Mouse (Mus musculus): ENCODE results near the gene Cd3e. TPM values are rescaled to one million over a fixed set of nuclear protein-coding genes. Genes with fewer than 3 reads are reported as not detected.

The Cd3e gene
- total RNA-seq, 1 experiment = 4.0 TPM

GRCm38 (mm10) chr9:45023638-45024037 is 14.2 kb upstream of the Cd3e start:
- H3K9ac ChIP-seq (ENCODE audit: insufficient read depth, low read depth, low read length, poor library complexity, severe bottlenecking) = no peak overlapping the region
- no peak overlapping the region for H3K4me3 ChIP-seq (ENCODE audit: insufficient read depth in 1 of 2, low read depth in 1 of 2, low read length in 2 of 2, poor library complexity in 1 of 2, severe bottlenecking in 1 of 2)
- TF ChIP-seq CHD2 (IDR thresholded peaks at IDR 0.05; ENCODE audit: low read depth, low read length) (no peak), HCFC1 (IDR thresholded peaks at IDR 0.05; ENCODE audit: borderline replicate concordance, insufficient read depth, low read length) (no peak), MAFK (IDR thresholded peaks at IDR 0.05; ENCODE audit: insufficient read depth, low read depth, low read length) (no peak), ZNF384 (IDR thresholded peaks at IDR 0.05; ENCODE audit: low read depth, low read length) (no peak), ZC3H11A (IDR thresholded peaks at IDR 0.05; ENCODE audit: borderline replicate concordance, low read depth, low read length) (no peak)
- in situ Hi-C loops (cut with MboI; ENCODE audit: low sequenced_read_pairs in 2 of 2, unreplicated experiment in 2 of 2) = loop anchor here (10.0 kb wide), 1 partner anchor 121 kb away; no protein-coding TSS in a partner anchor
- H3K36me3 ChIP-seq (ENCODE audit: control insufficient read depth, insufficient read depth, low read length, poor library complexity, severe bottlenecking) = no peaks in the 10 kb centered on the region
- DNase-seq (ENCODE audit: low read depth, low spot score) = no peak
- no peaks in the 10 kb centered on the region for H3K4me1 ChIP-seq (ENCODE audit: control insufficient read depth in 2 of 2, insufficient read depth in 2 of 2, low read length in 2 of 2, poor library complexity in 1 of 2)
- no peak overlapping the region for H3K27ac ChIP-seq (ENCODE audit: insufficient read depth, low read depth, low read length, poor library complexity, severe bottlenecking)
- no peaks in the 10 kb centered on the region for H3K9me3 ChIP-seq (ENCODE audit: control insufficient read depth, insufficient read depth, low read depth, low read length)

- no peak for TF ChIP-seq HCFC1 (IDR thresholded peaks at IDR 0.05; ENCODE audit: borderline replicate concordance, insufficient read depth, low read length)
- TF ChIP-seq CHD2 (IDR thresholded peaks at IDR 0.05; ENCODE audit: low read depth, low read length) = no peak
- no peak for TF ChIP-seq MAFK (IDR thresholded peaks at IDR 0.05; ENCODE audit: insufficient read depth, low read depth, low read length)
- TF ChIP-seq ZC3H11A (IDR thresholded peaks at IDR 0.05; ENCODE audit: borderline replicate concordance, low read depth, low read length) = peak; percentile 70; the same call in 1 of the 2 replicates
- Histone ChIP-seq H3K36me3 (ENCODE audit: control insufficient read depth, insufficient read depth, low read length, poor library complexity, severe bottlenecking) (no peaks in the 10 kb centered on the region), H3K9ac (ENCODE audit: insufficient read depth, low read depth, low read length, poor library complexity, severe bottlenecking) (no peak overlapping the region), H3K4me1 (ENCODE audit: control insufficient read depth in 2 of 2, insufficient read depth in 2 of 2, low read length in 2 of 2, poor library complexity in 1 of 2) (no peaks in the 10 kb centered on the region), H3K4me3 (ENCODE audit: insufficient read depth in 1 of 2, low read depth in 1 of 2, low read length in 2 of 2, poor library complexity in 1 of 2, severe bottlenecking in 1 of 2) (no peak overlapping the region), H3K9me3 (ENCODE audit: control insufficient read depth, insufficient read depth, low read depth, low read length) (no peaks in the 10 kb centered on the region), H3K27ac (ENCODE audit: insufficient read depth, low read depth, low read length, poor library complexity, severe bottlenecking) (no peak overlapping the region)
- peak; percentile 71 for DNase-seq (ENCODE audit: low read depth, low spot score)
- in situ Hi-C loops (cut with MboI; ENCODE audit: low sequenced_read_pairs in 2 of 2, unreplicated experiment in 2 of 2) = loop anchor here (10.0 kb wide), 1 partner anchor 122 kb away; no protein-coding TSS in a partner anchor
Measured at GRCm38 (mm10) chr9:45022800-45023199, 13.4 kb upstream of the Cd3e start.

GRCm38 (mm10) chr9:45018031-45018430 is 8.6 kb upstream of the Cd3e start:
- Histone ChIP-seq H3K9me3 (ENCODE audit: control insufficient read depth, insufficient read depth, low read depth, low read length) (no peaks in the 10 kb centered on the region), H3K4me1 (ENCODE audit: control insufficient read depth in 2 of 2, insufficient read depth in 2 of 2, low read length in 2 of 2, poor library complexity in 1 of 2) (no peaks in the 10 kb centered on the region), H3K4me3 (ENCODE audit: insufficient read depth in 1 of 2, low read depth in 1 of 2, low read length in 2 of 2, poor library complexity in 1 of 2, severe bottlenecking in 1 of 2) (no peak overlapping the region), H3K36me3 (ENCODE audit: control insufficient read depth, insufficient read depth, low read length, poor library complexity, severe bottlenecking) (no peaks in the 10 kb centered on the region), H3K9ac (ENCODE audit: insufficient read depth, low read depth, low read length, poor library complexity, severe bottlenecking) (no peak overlapping the region), H3K27ac (ENCODE audit: insufficient read depth, low read depth, low read length, poor library complexity, severe bottlenecking) (no peak overlapping the region)
- no peak for DNase-seq (ENCODE audit: low read depth, low spot score)
- in situ Hi-C loops (cut with MboI; ENCODE audit: low sequenced_read_pairs in 2 of 2, unreplicated experiment in 2 of 2) = no loop called here
- TF ChIP-seq ZC3H11A (IDR thresholded peaks at IDR 0.05; ENCODE audit: borderline replicate concordance, low read depth, low read length) = no peak
- TF ChIP-seq MAFK (IDR thresholded peaks at IDR 0.05; ENCODE audit: insufficient read depth, low read depth, low read length) = no peak
- no peak for TF ChIP-seq HCFC1 (IDR thresholded peaks at IDR 0.05; ENCODE audit: borderline replicate concordance, insufficient read depth, low read length)
- TF ChIP-seq ZNF384 (IDR thresholded peaks at IDR 0.05; ENCODE audit: low read depth, low read length) = no peak
- TF ChIP-seq CHD2 (IDR thresholded peaks at IDR 0.05; ENCODE audit: low read depth, low read length) = no peak

- Histone ChIP-seq H3K9ac (ENCODE audit: insufficient read depth, low read depth, low read length, poor library complexity, severe bottlenecking) (no peak overlapping the region), H3K4me3 (ENCODE audit: insufficient read depth in 1 of 2, low read depth in 1 of 2, low read length in 2 of 2, poor library complexity in 1 of 2, severe bottlenecking in 1 of 2) (no peak overlapping the region), H3K36me3 (ENCODE audit: control insufficient read depth, insufficient read depth, low read length, poor library complexity, severe bottlenecking) (no peaks in the 10 kb centered on the region), H3K4me1 (ENCODE audit: control insufficient read depth in 2 of 2, insufficient read depth in 2 of 2, low read length in 2 of 2, poor library complexity in 1 of 2) (no peaks in the 10 kb centered on the region), H3K27ac (ENCODE audit: insufficient read depth, low read depth, low read length, poor library complexity, severe bottlenecking) (no peak overlapping the region), H3K9me3 (ENCODE audit: control insufficient read depth, insufficient read depth, low read depth, low read length) (no peaks in the 10 kb centered on the region)
- no peak for TF ChIP-seq CHD2 (IDR thresholded peaks at IDR 0.05; ENCODE audit: low read depth, low read length)
- TF ChIP-seq ZC3H11A (IDR thresholded peaks at IDR 0.05; ENCODE audit: borderline replicate concordance, low read depth, low read length) = no peak
- no peak for TF ChIP-seq HCFC1 (IDR thresholded peaks at IDR 0.05; ENCODE audit: borderline replicate concordance, insufficient read depth, low read length)
- no peak for TF ChIP-seq MAFK (IDR thresholded peaks at IDR 0.05; ENCODE audit: insufficient read depth, low read depth, low read length)
- no peak for TF ChIP-seq ZNF384 (IDR thresholded peaks at IDR 0.05; ENCODE audit: low read depth, low read length)
- no peak for DNase-seq (ENCODE audit: low read depth, low spot score)
- in situ Hi-C loops (cut with MboI; ENCODE audit: low sequenced_read_pairs in 2 of 2, unreplicated experiment in 2 of 2) = no loop called here
Measured at GRCm38 (mm10) chr9:45015841-45016240, 6.4 kb upstream of the Cd3e start.

GRCm38 (mm10) chr9:45014879-45015278 is 5.5 kb upstream of the Cd3e start:
- Histone ChIP-seq H3K9ac (ENCODE audit: insufficient read depth, low read depth, low read length, poor library complexity, severe bottlenecking) (no peak overlapping the region), H3K4me1 (ENCODE audit: control insufficient read depth in 2 of 2, insufficient read depth in 2 of 2, low read length in 2 of 2, poor library complexity in 1 of 2) (no peaks in the 10 kb centered on the region), H3K27ac (ENCODE audit: insufficient read depth, low read depth, low read length, poor library complexity, severe bottlenecking) (no peak overlapping the region), H3K4me3 (ENCODE audit: insufficient read depth in 1 of 2, low read depth in 1 of 2, low read length in 2 of 2, poor library complexity in 1 of 2, severe bottlenecking in 1 of 2) (no peak overlapping the region), H3K36me3 (ENCODE audit: control insufficient read depth, insufficient read depth, low read length, poor library complexity, severe bottlenecking) (no peaks in the 10 kb centered on the region), H3K9me3 (ENCODE audit: control insufficient read depth, insufficient read depth, low read depth, low read length) (no peaks in the 10 kb centered on the region)
- DNase-seq (ENCODE audit: low read depth, low spot score) = no peak
- in situ Hi-C loops (cut with MboI; ENCODE audit: low sequenced_read_pairs in 2 of 2, unreplicated experiment in 2 of 2) = no loop called here
- TF ChIP-seq ZC3H11A (IDR thresholded peaks at IDR 0.05; ENCODE audit: borderline replicate concordance, low read depth, low read length) (no peak), HCFC1 (IDR thresholded peaks at IDR 0.05; ENCODE audit: borderline replicate concordance, insufficient read depth, low read length) (no peak), ZNF384 (IDR thresholded peaks at IDR 0.05; ENCODE audit: low read depth, low read length) (no peak), CHD2 (IDR thresholded peaks at IDR 0.05; ENCODE audit: low read depth, low read length) (no peak), MAFK (IDR thresholded peaks at IDR 0.05; ENCODE audit: insufficient read depth, low read depth, low read length) (no peak)
